Mouse (Mus musculus): ENCODE measurements around the gene Rabep1.
A peak's percentile ranks its signal among the peaks of the same experiment; 100 is the strongest.
"Not testable (repeated sequence)": the region's sequence is repeated elsewhere in the genome, so short reads cannot be mapped to it uniquely, and the experiment has no call there.

Gene Rabep1

DNA sequence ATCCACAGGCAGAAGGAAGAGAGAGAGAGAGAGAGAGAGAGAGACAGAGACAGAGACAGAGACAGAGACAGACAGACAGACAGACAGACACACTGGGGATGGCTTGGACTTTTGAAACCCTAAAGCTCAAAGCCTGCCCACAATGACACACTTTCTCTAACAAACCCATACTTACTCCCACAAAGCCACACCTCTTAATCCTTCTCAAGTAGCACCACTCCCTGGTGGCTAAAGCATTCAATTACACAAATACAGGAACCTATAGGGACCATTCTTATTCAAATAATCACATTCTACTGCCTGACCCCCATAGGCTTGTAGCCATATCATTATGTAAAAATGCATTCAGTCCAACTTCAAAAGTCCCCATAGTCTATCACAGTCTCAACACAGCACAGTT is 11.2 kb upstream of the Rabep1 start:
- no peak for DNase-seq

DNA sequence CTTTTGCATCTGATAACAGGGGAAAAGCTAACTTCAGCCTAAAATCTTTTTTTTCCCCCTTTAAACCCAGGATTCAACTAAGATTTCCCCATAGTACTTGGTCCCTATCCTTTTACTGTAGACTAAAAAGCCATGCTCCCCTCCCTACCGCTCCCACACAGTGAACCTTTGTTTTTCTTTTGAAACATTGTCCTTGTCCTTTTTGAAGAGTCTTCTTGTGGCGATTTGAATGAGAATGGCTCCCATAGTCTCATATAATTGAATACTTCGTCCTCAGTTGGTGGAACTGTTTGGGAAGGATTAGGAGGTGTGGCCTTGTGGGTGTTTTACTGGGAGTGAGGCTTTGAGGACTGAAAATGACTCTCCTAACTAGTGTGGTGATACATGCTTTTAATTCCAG is 10.7 kb upstream of the Rabep1 start:
- no peak for DNase-seq

DNA sequence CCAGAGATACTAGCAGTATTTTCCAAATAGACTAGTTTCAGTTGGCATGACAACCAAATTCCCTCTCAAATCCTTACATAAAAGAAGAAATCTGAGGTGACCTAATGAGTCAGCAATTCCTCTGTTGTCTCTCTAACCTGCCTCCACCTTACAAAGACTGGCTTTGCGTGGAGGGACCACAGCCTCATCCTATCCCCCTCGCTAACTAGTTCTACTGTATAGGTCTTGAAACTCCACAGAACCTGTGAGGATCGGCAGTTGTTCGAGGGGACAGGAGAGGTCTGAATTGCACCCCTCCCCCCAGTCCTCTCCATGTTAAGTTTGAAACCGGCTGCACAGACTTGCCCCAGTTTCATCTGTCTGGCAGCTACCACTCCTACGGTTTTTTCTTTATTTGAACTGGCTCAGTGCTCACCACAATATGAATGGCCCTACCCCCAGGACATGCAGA is 9.2 kb upstream of the Rabep1 start:
- DNase-seq: no peak

DNA sequence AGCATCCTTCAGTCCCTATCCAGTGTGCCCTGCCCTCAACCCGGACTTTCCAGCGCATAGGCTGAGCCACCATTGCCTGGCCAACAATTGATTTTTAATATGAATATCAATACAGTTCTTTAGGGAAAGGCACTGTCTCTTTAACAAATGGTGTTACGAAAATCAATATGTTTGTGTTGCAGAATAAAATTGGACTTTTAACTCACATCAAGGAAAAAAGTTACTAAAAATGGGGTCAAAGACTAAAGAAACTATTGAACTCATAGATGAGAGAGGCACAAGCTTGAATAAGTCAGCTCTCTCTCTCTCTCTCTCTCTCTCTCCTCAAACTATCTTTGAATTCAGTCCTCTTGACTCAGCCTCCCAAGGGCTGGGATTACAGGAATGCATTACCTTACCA is 7.5 kb upstream of the Rabep1 start:
- no peak for DNase-seq

DNA sequence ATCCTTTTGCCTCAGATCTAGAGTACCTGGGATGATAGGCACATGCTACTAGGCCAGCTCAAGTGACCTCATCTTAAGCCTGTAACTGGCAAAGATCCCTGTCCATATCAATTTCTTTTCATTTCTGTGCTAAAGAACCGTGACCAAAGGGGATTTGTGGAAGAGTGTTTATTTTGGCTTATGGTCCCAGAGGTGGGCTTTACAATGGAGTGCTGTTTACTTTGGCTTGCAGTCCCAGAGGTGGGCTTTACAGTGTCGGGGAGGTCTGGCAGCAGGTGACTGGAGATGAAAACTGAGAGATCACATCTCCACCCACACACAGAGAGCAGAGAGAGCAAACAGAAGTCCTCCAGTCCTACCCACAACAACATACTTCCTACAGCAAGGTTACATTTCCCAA is 6.0 kb upstream of the Rabep1 start:
- DNase-seq: no peak

DNA sequence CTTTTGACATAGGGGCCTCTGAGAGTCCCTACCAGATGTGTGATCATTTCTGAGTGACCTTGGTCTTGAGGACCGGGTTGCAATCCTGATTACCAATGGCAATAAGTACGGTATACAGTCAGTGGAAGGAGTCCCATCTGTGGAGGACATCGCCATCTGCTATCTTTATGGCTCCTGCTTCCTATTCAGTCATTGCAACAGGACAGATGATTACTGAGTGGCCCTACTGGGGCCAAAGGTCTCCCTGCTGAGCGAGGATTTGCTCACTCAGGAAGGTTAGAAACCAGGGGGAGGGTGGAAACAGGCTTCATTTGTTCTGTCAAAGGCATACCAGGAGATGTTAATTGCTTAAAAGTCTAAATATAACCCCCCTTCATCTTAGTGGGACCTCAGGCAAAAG is 1.6 kb upstream of the Rabep1 start:
- no peak for DNase-seq

DNA sequence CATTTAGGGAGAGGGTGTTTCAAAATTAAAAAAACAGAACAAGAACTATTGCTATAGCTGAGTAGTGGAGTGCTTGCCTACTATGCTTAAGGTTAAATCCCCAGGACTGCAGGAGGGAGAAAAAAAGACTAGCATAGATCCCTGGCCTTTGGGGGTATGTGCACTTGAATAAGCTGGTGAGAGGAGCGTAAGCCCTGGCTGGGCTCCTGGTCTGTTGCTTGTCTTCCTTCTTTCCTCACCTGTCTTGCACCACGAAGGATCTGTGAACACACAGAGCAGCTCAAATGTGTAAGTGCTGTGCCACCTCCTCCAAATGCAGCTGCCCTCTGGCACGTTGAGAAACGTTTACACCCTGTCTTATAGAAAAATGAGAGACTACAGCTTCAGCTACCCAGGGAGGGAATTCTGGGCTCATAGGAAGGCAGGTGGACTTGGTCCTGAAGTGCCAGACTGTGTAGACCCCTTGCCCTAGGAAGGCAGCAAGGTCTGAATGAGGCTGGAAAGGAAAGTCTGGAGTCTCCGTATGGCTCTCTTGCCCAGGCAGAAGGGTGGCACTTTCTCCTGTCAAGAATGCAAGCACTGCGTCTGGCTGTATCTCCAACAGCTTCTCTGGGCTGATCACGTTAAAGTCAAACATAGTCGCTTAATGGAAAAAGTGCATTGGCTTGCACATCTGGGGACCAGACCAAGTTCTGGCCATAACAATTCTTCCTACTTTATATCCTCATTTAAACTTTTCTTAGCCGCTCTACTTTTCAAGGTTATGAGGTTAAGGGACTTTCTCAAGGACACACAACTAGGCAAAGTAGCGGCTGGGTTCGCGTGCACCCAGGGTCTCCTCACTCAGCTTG is 652 bp upstream of the Rabep1 start:
- DNase-seq: peak in 1 of 2 experiments; percentile 9

DNA sequence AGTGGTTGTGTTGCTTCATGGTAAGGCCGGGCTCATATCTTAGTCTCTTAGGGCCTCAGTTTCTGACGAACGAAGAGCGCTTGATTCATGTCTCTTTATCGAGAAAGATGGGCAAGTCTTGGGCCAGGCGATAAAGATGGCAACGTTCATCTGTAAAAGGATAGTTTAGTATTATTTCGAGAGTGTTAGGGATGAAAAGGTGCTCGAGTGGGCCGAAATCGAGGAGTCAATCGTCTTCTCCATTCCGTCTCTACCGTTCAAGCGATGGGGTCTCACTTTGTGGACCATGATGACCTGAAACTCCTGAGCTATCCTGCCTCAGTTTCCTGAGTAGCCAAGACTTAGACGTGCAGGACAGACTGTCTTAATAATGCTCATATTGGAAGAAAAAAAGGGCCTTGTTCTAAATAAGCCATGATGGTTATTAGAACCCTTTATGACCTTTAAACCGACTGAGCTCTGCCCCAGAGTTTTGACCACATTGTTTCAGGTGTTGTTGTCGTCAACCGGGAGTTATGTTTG is 940 bp downstream of the Rabep1 start:
- DNase-seq: no peak

DNA sequence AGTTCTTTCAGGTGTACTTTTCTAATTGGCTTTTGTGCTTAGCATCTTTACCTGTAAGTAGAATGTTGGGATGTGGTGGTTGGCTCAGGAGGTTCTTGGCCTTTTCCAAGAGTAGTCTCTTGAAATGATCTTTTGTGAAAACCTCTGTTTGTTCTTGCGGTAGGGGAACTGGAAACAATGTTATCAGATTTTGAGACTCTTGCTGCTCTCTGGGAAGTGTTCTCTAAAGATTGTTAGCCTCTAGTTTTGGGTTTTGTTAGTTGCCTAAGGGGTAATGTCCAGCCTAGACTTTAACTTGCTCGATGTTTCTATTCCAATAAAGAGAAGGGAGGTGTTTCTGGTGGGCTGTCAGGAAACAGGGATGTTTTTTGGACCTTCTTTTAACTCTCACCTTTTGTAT is 1.5 kb downstream of the Rabep1 start:
- DNase-seq: no peak

DNA sequence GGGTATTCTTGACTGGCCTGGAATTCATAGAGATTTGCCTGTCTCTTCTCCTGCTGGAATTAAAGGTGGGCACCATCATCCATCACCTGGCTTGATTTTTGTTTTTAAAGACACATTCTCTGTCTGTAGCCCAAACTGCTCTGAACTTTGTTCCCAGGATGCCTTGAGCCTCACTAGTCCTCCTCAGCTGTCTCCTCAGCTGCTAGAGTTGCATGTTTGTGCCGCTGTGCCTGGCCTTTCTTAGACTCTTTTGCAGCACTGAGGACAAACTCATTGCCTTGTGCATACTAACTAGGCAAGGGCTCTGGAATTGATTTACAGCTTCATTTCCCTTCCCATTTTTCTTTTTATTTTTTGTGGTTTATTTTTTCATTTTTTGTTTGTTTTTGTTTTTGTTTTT is 15.8 kb downstream of the Rabep1 start:
- DNase-seq: no peak

DNA sequence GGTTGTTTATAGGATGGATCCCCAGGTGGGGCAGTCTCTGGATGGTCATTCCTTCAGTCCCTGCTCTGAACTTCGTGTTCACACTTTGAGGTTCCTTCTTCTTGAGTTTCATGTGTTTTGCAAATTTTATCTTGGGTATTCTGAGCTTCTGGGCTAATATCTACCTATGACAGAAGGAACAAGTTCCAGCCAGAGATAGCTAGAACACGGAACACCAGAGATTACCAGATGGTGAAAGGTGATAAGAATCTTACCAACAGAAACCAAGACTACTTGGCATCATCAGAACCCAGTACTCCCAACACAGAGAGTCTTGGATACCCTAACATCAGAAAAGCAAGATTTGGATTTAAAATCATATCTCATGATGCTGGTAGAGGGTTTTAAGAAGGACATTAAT is 18.6 kb downstream of the Rabep1 start:
- DNase-seq: not testable (repeated sequence)

DNA sequence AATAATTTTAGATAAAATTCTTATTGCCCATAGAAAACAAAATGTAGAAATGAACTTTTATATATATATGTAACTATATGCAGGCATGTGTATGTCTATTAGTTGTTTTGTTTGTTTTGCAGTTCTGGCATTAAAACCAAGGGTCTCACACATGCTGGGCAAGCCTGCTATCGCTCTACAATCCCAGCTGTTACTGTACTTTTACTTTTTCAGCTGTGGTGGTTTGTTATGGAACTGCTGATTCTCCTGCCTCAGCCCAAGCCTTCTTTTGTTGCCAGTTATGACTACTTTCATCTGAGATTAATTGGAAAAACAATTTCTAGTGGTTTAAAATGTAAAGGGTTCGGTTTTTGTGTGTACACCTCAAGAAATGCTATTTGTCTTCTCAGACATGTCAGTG is 20.6 kb downstream of the Rabep1 start:
- DNase-seq: no peak

DNA sequence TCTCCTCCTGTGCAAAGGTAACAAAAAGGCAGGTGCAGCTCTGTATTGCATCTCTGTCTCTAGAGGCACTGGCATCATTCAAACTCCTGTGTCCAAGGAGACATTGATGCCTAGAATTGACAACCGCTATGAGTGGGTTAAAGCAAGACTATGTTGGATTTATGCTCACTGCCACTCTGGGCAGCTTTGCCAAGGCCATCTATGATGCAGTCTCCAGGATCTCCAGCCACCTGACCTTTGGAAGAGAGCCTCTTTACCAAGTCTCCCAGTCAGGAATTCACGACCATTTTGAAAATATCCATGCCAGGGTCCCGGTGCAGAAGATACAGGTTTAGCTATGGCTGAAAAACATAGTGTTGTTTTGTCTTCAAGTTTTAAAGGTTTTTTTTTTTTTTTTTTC is 24.7 kb downstream of the Rabep1 start:
- DNase-seq: no peak

DNA sequence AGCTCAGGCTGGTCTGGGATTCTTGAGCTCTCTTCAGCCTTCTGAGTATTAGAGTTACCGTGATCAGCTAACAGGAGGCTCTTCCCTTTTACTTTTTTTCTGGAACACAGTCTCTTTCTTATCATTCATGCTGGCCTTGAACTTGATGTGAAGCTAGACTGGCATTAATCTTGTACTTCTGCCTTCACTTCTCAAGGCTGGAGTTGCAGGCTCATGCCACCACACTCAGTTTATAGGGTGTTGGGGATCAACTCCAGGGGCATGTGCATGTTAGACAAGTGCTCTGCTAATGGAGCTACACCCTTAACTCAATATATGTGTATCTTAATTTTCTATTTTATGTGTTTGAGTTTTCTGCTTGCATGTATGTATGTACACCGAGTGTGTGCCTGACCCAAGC is 25.2 kb downstream of the Rabep1 start:
- no peak for DNase-seq

DNA sequence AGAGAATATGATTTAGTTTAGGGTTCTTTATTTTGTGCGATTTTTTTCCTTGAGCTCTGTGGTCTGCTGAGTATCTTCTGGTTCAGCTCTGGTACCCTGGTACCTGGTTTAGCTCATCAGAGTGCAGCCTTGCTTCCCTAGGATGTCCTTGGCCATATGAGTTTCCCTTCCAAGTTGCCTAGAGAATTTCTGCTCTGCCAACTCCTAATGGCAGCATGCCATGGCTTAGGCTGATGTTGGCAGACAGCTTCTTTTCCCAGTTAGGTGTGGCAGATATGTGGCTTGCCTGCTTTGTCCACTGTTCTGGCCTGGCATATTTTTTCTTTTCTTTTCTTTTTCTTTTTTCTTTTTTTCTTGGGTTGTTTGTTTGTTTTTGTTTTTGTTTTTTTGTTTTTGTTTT is 25.8 kb downstream of the Rabep1 start:
- peak; percentile 76 to 82 for DNase-seq

DNA sequence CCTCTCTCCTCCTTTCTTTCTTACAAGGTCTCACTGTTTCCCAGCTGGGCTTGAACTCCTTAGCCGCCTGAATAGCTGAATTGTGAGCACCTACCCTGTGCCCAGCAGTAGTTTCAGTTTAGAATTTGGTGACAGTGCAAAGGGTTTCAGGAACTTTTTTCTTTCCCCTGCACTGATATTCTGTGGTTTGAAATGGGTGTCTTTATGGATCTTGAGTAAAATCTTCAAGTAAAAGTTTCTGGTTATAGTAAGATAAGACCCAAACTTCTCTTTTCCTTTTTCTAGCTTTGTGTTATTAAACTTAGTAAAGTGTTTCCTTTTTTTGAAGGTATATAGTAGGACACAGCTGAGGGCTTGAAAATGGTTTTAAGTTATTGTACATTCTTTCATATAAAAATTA is 26.5 kb downstream of the Rabep1 start:
- DNase-seq: no peak

DNA sequence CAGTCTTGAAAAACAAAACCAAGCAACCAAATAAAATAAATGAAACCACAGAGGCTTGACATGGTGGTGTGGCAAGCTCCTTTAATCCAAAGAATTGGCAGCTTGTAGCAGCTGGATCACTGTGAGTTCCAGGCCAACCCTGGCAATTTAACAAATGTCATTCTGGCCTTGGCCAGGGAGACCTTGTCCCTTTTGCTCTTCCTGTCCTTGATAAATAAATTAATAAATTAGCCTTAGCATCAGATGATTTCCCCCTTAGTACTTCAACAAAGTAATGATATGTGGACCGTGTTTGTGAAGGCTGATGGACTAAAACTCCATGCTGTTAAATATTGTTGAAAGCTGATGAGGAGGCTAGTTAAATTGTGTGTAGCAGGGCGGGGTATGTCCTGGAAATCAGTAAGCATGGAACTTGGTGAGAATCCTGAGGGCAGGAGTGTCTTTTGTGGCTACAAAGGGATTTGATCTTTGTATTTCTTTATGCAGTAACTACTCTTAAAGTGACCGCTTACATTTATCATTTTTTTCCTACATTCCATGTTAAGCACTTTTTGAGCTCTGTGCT is 27.3 kb downstream of the Rabep1 start:
- peak in 1 of 2 experiments; percentile 28 for DNase-seq

DNA sequence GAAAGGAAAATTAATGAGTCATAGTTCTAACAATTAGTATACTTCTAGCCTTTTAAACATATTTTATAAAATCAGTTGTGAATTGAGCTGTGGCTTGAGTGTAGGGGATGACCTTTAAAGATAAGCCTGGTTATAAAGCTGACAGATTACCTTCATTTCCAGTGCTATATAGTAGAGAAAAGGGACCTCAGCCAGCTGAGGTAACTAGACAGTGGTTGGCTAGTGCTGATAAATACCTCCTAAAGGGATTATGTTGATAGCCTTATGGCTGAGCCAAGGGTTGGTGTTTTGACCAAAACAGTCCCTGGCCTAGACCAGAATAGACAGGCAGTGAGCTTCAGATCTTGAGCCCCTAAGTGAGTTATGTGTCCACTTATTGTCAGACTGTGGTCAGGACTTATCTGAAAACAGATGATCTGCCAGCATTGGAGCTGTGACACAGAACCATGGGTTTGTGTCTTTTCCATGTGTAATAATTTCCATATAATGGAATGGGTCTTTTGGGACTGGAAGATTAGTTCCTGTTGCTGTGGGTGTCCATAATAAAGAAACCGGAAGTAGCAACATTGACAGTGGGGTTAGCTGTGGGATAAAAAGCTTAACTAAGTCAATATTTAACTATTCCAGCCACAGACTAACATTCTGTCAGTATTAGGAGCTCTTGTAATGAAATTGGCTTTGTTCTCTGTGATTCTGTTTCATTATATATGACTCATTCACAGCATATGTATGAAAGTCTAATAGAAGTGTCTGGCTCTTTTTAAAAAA is 29.5 kb downstream of the Rabep1 start:
- DNase-seq: no peak

DNA sequence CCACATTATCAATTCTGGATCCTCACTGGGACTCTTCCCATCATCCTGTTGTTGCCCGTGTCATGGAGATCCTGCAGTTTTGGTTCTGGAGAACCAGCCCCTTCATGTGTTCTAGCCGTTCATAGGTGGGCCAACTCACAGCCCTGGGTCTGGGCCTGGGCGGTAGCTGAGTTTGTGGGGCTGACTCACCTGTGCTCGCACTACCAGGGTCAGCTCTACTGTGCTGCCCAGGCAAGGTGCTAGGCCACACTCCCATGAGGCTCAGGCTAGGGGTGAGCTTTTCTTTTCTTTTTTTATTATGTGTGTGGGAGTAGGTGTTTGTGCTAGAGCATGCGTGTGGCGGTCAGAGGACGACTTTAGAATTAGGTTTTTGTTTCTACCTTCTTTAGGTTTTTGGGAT is 33.1 kb downstream of the Rabep1 start:
- DNase-seq: no peak

DNA sequence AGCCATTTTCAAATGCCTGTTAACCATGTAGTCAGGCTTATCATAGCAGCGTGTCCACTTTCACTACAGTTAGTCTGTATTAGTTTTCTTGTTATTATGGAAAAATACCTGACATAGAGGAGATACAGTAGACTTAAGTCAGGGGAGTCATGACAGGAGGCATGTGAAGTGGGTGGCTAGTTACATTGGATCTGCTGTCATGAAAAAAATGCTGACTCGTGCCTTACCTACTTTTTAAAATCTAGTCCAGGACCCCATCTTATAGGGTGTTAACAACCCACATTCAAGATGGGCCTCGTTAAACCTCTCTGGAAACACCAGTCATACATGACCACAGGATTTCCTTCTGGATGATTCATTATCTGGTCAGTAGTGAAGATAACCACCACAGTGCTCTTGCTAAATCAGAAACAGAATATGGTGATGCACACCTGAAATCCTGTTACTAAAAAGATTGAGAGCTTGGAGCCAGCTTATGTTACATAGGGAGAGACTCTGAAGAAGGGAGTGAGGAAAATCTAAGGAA is 38.4 kb downstream of the Rabep1 start:
- DNase-seq: no peak

DNA sequence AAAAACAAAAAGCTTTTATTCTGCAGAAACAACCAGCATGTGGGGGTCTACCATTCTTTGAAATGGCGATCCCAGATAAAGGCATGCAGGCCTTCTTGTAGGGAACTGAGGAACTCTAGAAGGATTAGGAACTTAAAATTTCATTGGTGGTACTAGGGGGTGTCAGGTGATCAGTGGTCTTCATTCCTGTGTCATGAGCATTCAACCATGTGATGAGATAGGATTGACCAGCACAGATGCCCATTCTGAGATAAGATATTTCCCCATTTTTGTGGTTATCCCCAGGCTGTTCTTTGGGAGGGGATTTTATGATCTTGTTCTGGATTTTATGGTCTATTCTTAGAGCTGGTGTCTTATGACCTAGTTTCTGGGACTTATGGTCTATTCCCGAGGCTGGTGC is 46.1 kb downstream of the Rabep1 start:
- DNase-seq: no peak

DNA sequence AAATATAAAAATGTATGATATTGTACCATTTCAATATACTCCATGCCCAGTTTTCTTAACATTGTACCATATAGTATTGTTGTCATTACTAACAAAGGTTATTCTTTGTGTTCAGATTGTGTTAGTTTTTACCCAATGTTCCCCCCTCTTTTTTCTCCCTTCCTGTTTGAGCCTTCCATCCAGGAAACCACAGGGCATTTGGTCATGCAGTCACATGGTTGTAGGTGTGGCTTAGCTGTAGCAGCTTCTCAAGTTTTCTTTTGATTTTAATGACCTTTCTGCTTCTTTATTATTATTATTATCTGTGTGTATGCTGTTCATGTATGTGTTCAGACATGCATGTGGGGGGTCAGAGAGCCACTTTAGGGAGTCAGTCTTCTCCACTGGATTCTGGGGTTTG is 47.0 kb downstream of the Rabep1 start:
- no peak for DNase-seq

DNA sequence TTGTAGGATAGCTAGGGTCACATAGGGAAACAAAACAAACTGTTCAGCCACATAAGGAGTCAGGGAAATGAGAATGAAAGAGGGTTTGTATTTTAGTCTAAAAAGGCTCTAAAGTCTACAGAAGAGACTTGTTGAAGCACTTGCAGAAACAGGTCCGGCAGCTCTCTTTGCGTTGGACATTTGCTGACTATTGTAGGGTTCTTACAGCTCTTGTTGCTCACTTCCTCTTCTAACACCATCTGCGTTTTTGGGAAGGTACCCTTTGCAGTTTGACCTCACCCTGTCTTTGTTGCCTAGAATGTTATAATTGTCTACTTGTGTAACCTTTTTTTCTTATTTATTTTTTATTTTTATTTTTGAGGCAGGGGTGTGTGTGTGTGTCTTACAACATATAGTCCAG is 53.1 kb downstream of the Rabep1 start:
- peak; percentile 31 to 54 for DNase-seq
